Mouse (Mus musculus): Measurements from ENCODE around the gene Vps45.

The Vps45 gene

GRCm38 (mm10) chr3:96036796-96037195 lies 21.5 kb downstream of the Vps45 start:
- DNase-seq = no peak

DNA sequence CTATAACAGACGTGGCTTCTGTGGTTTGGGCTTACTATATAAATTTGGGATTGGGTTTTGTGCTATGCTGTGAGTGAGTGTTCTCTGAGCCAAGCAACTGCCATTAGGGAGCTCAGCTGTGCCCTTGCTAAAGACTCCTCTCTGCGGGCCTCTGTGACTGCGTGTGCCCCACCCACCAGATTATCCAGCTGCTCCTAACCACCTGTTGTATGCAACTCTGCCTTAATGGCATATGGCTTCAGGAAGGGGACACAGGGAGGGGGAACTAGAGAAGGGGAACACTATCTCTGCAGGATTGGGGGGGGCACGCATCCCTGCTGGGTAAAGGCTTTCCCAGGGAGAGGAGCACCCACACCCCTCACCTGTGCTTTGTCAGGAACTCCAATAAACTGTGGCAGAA lies 25.2 kb downstream of the Vps45 start:
- DNase-seq = no peak

DNA sequence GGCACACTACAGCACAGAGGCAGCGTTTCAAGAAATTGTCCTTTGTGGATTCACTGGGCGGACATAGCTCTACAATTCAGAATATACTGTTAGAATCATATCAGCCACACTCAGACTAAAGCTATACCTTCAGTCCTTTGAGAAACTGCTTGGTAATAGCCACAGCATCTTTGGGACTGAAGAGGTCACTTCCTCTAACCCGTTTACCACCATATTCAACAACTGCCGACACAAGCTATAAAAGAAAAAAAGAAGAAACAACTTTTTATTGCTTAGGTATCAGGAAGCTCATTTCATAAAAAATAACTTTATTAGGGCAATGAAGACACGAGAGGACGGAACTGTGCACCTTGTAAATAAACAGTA lies 25.6 kb downstream of the Vps45 start:
- DNase-seq = no peak

DNA sequence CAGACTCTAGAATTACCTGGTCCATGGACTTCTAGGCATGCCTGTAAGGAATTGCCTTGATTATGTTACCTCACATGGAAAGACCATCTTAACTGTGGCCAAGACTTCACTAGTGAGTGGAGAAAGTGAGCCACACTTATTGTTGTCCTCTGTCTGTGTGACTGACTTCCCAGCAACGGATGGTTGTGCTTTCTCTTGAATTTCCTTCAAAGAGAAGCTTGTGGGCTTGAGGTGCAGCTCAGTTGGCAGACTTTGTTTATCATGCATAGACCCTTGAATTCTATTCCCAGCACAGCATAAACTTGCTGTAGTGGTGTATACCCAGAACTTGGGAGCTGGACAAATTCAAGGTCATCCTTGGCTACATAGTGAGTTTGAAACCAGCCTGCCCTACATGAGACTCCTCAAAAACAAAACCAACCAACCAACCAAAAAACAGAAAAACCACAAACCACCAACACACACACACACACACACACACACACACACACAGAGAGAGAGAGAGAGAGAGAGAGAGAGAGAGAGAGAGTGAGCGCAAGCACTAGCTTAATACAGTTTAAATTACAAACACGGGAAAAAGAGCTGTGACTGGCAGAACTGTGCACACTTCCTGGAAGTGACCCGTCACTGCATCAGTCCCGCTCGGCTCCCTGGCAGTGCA lies 26.1 kb downstream of the Vps45 start:
- DNase-seq = no peak

- DNase-seq = no peak
These were observed 28.5 kb downstream of the Vps45 start for GRCm38 (mm10) chr3:96029766-96030165.

DNA sequence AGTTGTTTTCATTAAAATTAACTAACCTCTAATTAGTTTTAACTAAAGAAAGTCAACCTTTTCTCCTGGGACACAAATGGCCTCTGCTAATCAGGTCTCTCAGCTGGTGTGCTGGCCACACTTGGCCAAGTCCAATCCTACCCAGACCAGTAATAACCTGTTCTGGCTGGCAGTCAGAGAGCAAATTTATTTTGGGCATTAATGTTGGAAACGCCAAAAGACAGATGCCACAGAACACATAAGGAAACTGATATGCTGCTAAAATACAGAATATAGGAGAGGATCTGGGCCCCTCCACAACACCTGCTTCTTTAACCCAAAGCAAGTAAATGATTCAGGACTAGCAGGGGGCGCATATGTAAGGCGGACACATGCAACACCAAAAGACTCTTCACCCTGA lies 28.9 kb downstream of the Vps45 start:
- no peak for DNase-seq

DNA sequence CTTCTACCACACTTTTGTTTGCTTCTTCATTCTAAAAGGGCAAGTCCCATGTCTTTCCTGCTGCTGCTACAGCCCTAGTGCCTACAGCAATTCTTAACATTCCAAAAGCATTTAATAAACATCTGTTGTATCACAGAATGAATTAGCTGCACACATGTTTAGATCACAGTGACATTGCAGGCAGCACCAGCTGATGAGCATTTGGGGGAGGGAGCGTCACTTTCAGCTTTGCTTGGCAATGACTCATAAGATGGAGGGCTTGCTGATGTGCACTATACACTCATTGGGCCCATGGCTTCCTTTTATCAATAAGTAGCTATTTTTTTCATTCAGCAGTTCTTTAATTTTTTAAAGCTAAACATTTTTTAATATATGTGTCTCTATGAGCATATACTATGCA lies 30.4 kb downstream of the Vps45 start:
- DNase-seq = peak; percentile 11

DNA sequence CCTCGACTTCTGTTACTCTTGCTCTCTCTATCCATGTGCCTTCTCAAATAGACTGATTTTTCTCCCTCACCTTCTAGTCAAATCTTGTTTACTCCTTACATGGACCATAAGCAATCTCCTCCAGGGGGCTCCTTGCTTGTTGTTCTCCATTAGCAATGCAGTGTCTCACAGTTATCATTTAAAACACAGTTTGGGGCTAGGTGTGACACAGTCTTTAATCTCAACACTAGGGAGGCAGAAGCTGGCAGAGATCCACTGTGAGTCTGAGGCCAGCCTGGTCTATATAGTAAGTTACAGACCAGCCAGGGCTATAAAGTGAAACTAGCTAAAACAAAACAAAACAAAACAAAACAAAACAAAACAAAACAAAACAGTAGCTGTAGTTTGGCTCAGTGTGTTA lies 31.1 kb downstream of the Vps45 start:
- DNase-seq = no peak

- DNase-seq = no peak
These were observed 36.7 kb downstream of the Vps45 start for GRCm38 (mm10) chr3:96021421-96022128.

- DNase-seq = no peak
These were observed 37.5 kb downstream of the Vps45 start for GRCm38 (mm10) chr3:96020735-96021134.

- DNase-seq = no peak
These were observed 40.8 kb downstream of the Vps45 start for GRCm38 (mm10) chr3:96017461-96017860.

- DNase-seq = no peak
These were observed 41.9 kb downstream of the Vps45 start for GRCm38 (mm10) chr3:96016257-96016889.

- DNase-seq = no peak
These were observed 42.6 kb downstream of the Vps45 start for GRCm38 (mm10) chr3:96015681-96016080.

DNA sequence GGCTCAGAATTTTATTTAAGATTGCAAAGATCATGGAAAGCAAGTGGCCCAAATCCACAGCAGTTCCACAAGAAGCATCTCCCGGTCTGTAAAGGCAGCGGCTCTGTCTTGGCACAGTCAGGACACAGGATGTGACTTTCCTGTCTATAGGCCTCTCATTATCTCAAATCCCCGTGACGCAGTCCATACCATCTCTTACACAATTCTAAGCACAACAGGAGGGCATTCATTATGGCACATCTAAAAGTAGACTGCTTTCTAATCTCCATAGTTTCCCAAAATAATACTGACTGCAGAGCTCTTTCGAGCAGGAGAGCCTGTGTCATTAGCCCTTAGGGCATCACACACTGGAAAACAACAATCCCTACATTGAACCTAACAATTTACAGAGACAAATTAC lies 45.5 kb downstream of the Vps45 start:
- DNase-seq = no peak

DNA sequence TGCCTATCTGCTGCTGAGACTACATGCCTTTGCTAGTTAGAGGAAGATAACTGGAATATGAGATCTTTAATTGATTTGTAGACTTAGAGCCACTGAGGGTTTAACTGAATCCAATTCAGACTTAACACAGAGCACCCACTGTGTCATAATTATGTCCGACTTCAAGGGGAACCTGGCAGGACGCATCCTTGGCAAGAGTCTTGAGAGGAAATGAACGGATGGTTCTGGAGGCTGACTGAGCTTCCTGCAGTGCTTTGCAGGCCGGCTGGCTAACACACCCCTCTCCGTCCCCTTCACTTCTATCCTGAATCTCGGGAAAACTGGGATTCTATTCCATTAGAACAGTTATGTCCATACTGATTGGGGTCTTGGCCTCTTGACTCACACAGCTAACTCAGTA lies 49.8 kb downstream of the Vps45 start:
- no peak for DNase-seq

- no peak for DNase-seq
These were observed 56.7 kb downstream of the Vps45 start for GRCm38 (mm10) chr3:96001560-96001959.

DNA sequence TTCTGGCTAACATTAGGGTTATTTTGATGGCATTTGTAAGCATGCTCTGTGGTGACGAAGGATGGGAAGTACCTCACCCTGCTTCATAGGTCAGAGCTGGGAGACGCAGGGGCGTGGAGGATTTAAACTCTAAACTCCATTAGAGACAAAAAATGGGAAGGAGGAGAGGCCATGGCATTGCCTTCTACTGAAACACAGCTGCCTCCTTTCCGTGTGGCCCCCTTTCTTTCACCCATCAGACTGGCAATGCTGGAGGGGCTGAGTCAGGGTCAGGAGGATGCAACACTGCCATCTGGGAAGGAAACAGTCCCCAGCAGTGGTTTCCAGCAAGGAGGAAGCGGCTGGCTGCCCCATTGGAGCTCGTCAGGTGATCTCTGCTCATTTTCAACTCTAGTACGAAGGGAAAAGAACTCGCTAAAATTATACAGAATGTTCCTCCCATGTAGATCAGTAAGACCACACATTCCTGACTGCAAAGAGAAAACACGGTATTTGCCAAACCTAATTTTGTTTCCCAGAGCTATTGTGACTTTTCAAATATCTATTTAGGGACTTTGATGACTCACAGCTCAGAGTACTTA lies 57.3 kb downstream of the Vps45 start:
- no peak for DNase-seq

DNA sequence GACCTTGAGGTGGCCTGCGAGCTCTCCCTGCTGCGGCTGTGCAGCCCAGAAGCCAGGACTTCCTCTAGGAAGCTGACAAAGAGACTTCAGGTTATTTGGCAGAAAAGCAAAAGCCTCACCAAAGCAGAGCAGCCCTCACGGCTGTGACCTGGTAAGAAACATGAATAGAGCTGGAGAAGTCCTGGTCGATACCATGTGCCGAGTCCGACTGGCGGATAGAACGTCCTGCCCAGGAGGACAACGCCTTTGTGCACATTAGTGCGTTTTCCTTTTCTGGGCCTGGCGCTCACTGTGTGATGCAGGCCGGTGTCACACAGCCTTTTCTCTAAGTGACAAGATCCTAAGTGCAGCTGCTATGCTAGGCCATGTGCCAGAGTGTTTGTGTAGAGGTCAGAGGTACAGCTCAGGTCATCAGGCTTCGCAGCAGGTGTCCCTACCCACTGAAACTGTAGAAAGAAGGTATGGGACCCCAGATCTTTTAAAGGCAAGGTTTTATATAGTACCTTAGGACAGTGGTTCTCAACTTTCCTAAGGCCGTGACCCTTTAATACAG lies 58.1 kb downstream of the Vps45 start:
- DNase-seq = no peak

- no peak for DNase-seq
These were observed 58.8 kb downstream of the Vps45 start for GRCm38 (mm10) chr3:95999308-96000079.

GRCm38 (mm10) chr3:95997203-95997721 lies 61.0 kb downstream of the Vps45 start:
- peak; percentile 45 for DNase-seq

GRCm38 (mm10) chr3:95996451-95997073 lies 61.7 kb downstream of the Vps45 start:
- no peak for DNase-seq

- peak; percentile 75 for DNase-seq
These were observed 62.4 kb downstream of the Vps45 start, which contains the start of gene Plekho1 for GRCm38 (mm10) chr3:95995802-95996428. Gene Plekho1 (minus strand): TSS chr3:95996001.
